Mouse (Mus musculus): ENCODE measurements around the gene Homer2. TPM values are rescaled to one million over a fixed set of nuclear protein-coding genes. Genes with fewer than 3 reads are reported as not detected.

Homer2 gene
- polyA plus RNA-seq, 1 experiment from 2014 or later = 16.4 TPM

- Histone ChIP-seq H3K4me3 (no peak overlapping the region), H3K9ac (no peak overlapping the region), H3K27ac (no peak overlapping the region), H3K36me3 (no peaks in the 10 kb centered on the region), H3K9me3 (no peaks in the 10 kb centered on the region), H3K4me2 (no peak overlapping the region), H3K27me3 (0 out of 2 replicates have a peak, but pooled peaks cover 4% of the 10 kb centered on the region), H3K4me1 (peaks cover 4% of the 10 kb centered on the region; the same call in 1 of the 2 replicates)
- ATAC-seq (ENCODE audit: insufficient number of reproducible peaks, insufficient read depth, low FRiP score, low TSS enrichment, low read depth) = no peak
- 66% methylated on average over 7 of the region's 7 CpGs for WGBS
These were observed 62.6 kb downstream of the Homer2 start for GRCm38 (mm10) chr7:81644551-81645235.

- WGBS = 77% methylated on average over 6 of the region's 6 CpGs
- no peak overlapping the region for H3K27ac ChIP-seq
These were observed 66.2 kb downstream of the Homer2 start for GRCm38 (mm10) chr7:81641101-81641500.

GRCm38 (mm10) chr7:81632586-81632985, 74.7 kb downstream of the Homer2 start:
- H3K36me3 ChIP-seq = 0 out of 2 replicates have a peak, but pooled peaks cover 2% of the 10 kb centered on the region
- H3K27ac ChIP-seq = no peak overlapping the region
- no peaks in the 10 kb centered on the region for H3K27me3 ChIP-seq
- no peaks in the 10 kb centered on the region for H3K4me1 ChIP-seq
- H3K9ac ChIP-seq = no peak overlapping the region
- H3K4me3 ChIP-seq = no peak overlapping the region
- no peaks in the 10 kb centered on the region for H3K9me3 ChIP-seq
- no peak overlapping the region for H3K4me2 ChIP-seq
- WGBS = 72% methylated on average over 6 of the region's 6 CpGs
- ATAC-seq (ENCODE audit: insufficient number of reproducible peaks, insufficient read depth, low FRiP score, low TSS enrichment, low read depth) = no peak

More at GRCm38 (mm10) chr7:81641101-81641500, 66.2 kb downstream of the Homer2 start:
- Histone ChIP-seq H3K4me2 (no peak overlapping the region), H3K9ac (no peak overlapping the region), H3K9me3 (no peaks in the 10 kb centered on the region), H3K36me3 (no peaks in the 10 kb centered on the region), H3K4me3 (no peak overlapping the region), H3K4me1 (peaks cover 4% of the 10 kb centered on the region; the same call in 1 of the 2 replicates), H3K27me3 (no peaks in the 10 kb centered on the region)
- ATAC-seq (ENCODE audit: insufficient number of reproducible peaks, insufficient read depth, low FRiP score, low TSS enrichment, low read depth) = no peak

GRCm38 (mm10) chr7:81631261-81631660, 76.1 kb downstream of the Homer2 start:
- WGBS = 86% methylated on average over 8 of the region's 8 CpGs
- no peak overlapping the region for H3K4me3 ChIP-seq

GRCm38 (mm10) chr7:81626460-81626859, 80.9 kb downstream of the Homer2 start:
- Histone ChIP-seq H3K4me3 (no peak overlapping the region), H3K4me1 (no peaks in the 10 kb centered on the region), H3K36me3 (no peaks in the 10 kb centered on the region), H3K27me3 (no peaks in the 10 kb centered on the region), H3K27ac (no peak overlapping the region), H3K9ac (no peak overlapping the region), H3K9me3 (peaks cover 5% of the 10 kb centered on the region; the same call in 1 of the 2 replicates), H3K4me2 (no peak overlapping the region)
- 73% methylated on average over 2 of the region's 2 CpGs for WGBS
- no peak for ATAC-seq (ENCODE audit: insufficient number of reproducible peaks, insufficient read depth, low FRiP score, low TSS enrichment, low read depth)

More at GRCm38 (mm10) chr7:81631261-81631660, 76.1 kb downstream of the Homer2 start:
- no peak overlapping the region for H3K9ac ChIP-seq
- H3K27me3 ChIP-seq = no peaks in the 10 kb centered on the region
- H3K4me1 ChIP-seq = no peaks in the 10 kb centered on the region
- ATAC-seq (ENCODE audit: insufficient number of reproducible peaks, insufficient read depth, low FRiP score, low TSS enrichment, low read depth) = no peak
- 0 out of 2 replicates have a peak, but pooled peaks cover 2% of the 10 kb centered on the region for H3K36me3 ChIP-seq
- H3K9me3 ChIP-seq = peaks cover 4% of the 10 kb centered on the region; the same call in 1 of the 2 replicates
- H3K4me2 ChIP-seq = no peak overlapping the region
- H3K27ac ChIP-seq = no peak overlapping the region

GRCm38 (mm10) chr7:81623767-81624166, 83.6 kb downstream of the Homer2 start:
- H3K9me3 ChIP-seq = peaks cover 5% of the 10 kb centered on the region; the same call in 1 of the 2 replicates
- H3K27me3 ChIP-seq = no peaks in the 10 kb centered on the region
- no peak for ATAC-seq (ENCODE audit: insufficient number of reproducible peaks, insufficient read depth, low FRiP score, low TSS enrichment, low read depth)
- no peak overlapping the region for H3K9ac ChIP-seq
- H3K4me2 ChIP-seq = no peak overlapping the region
- WGBS = 79% methylated on average over 6 of the region's 6 CpGs
- H3K4me3 ChIP-seq = no peak overlapping the region
- H3K36me3 ChIP-seq = no peaks in the 10 kb centered on the region
- no peaks in the 10 kb centered on the region for H3K4me1 ChIP-seq
- H3K27ac ChIP-seq = no peak overlapping the region

- H3K4me1 ChIP-seq = no peaks in the 10 kb centered on the region
- H3K27ac ChIP-seq = no peak overlapping the region
- no peak overlapping the region for H3K4me2 ChIP-seq
- peaks cover 5% of the 10 kb centered on the region; the same call in 1 of the 2 replicates for H3K9me3 ChIP-seq
- H3K27me3 ChIP-seq = no peaks in the 10 kb centered on the region
- no peak overlapping the region for H3K4me3 ChIP-seq
- ATAC-seq (ENCODE audit: insufficient number of reproducible peaks, insufficient read depth, low FRiP score, low TSS enrichment, low read depth) = no peak
- WGBS = 80% methylated on average over 4 of the region's 4 CpGs
- H3K36me3 ChIP-seq = no peaks in the 10 kb centered on the region
- H3K9ac ChIP-seq = no peak overlapping the region
These were observed 84.5 kb downstream of the Homer2 start for GRCm38 (mm10) chr7:81622793-81623192.

GRCm38 (mm10) chr7:81615031-81615430, 92.3 kb downstream of the Homer2 start:
- no peak overlapping the region for H3K4me3 ChIP-seq
- H3K9ac ChIP-seq = no peak overlapping the region
- no peak overlapping the region for H3K27ac ChIP-seq
- 84% methylated on average over 9 of the region's 9 CpGs for WGBS
- no peak overlapping the region for H3K4me2 ChIP-seq
- ATAC-seq (ENCODE audit: insufficient number of reproducible peaks, insufficient read depth, low FRiP score, low TSS enrichment, low read depth) = no peak
- no peaks in the 10 kb centered on the region for H3K9me3 ChIP-seq
- H3K27me3 ChIP-seq = no peaks in the 10 kb centered on the region
- H3K36me3 ChIP-seq = no peaks in the 10 kb centered on the region
- H3K4me1 ChIP-seq = no peaks in the 10 kb centered on the region

- Histone ChIP-seq H3K9ac (no peak overlapping the region), H3K4me3 (no peak overlapping the region), H3K4me2 (no peak overlapping the region), H3K9me3 (no peaks in the 10 kb centered on the region), H3K4me1 (no peaks in the 10 kb centered on the region), H3K27ac (no peak overlapping the region), H3K27me3 (no peaks in the 10 kb centered on the region), H3K36me3 (no peaks in the 10 kb centered on the region)
- no peak for ATAC-seq (ENCODE audit: insufficient number of reproducible peaks, insufficient read depth, low FRiP score, low TSS enrichment, low read depth)
- 84% methylated on average over 13 of the region's 13 CpGs for WGBS
These were observed 94.3 kb downstream of the Homer2 start for GRCm38 (mm10) chr7:81612856-81613635.

GRCm38 (mm10) chr7:81610125-81610524, 97.2 kb downstream of the Homer2 start:
- no peaks in the 10 kb centered on the region for H3K27me3 ChIP-seq
- H3K4me2 ChIP-seq = no peak overlapping the region
- H3K4me3 ChIP-seq = no peak overlapping the region
- H3K9me3 ChIP-seq = no peaks in the 10 kb centered on the region
- no peak for ATAC-seq (ENCODE audit: insufficient number of reproducible peaks, insufficient read depth, low FRiP score, low TSS enrichment, low read depth)
- H3K9ac ChIP-seq = no peak overlapping the region
- H3K27ac ChIP-seq = no peak overlapping the region
- H3K4me1 ChIP-seq = no peaks in the 10 kb centered on the region
- WGBS = 66% methylated on average over 18 of the region's 18 CpGs
- no peaks in the 10 kb centered on the region for H3K36me3 ChIP-seq

- no peak overlapping the region for H3K4me3 ChIP-seq
- H3K4me2 ChIP-seq = no peak overlapping the region
- 56% methylated on average over 5 of the region's 5 CpGs for WGBS
- no peaks in the 10 kb centered on the region for H3K9me3 ChIP-seq
- H3K9ac ChIP-seq = no peak overlapping the region
- H3K36me3 ChIP-seq = no peaks in the 10 kb centered on the region
- no peak overlapping the region for H3K27ac ChIP-seq
- no peak for ATAC-seq (ENCODE audit: insufficient number of reproducible peaks, insufficient read depth, low FRiP score, low TSS enrichment, low read depth)
- H3K4me1 ChIP-seq = no peaks in the 10 kb centered on the region
- no peaks in the 10 kb centered on the region for H3K27me3 ChIP-seq
These were observed 100.9 kb downstream of the Homer2 start for GRCm38 (mm10) chr7:81606452-81606851.

- H3K4me3 ChIP-seq = no peak overlapping the region
- no peak overlapping the region for H3K9ac ChIP-seq
- no peak overlapping the region for H3K27ac ChIP-seq
- H3K9me3 ChIP-seq = no peaks in the 10 kb centered on the region
- no peaks in the 10 kb centered on the region for H3K4me1 ChIP-seq
- H3K27me3 ChIP-seq = no peaks in the 10 kb centered on the region
- WGBS = 75% methylated on average over 4 of the region's 4 CpGs
- no peak overlapping the region for H3K4me2 ChIP-seq
- no peaks in the 10 kb centered on the region for H3K36me3 ChIP-seq
- ATAC-seq (ENCODE audit: insufficient number of reproducible peaks, insufficient read depth, low FRiP score, low TSS enrichment, low read depth) = no peak
These were observed 101.8 kb downstream of the Homer2 start for GRCm38 (mm10) chr7:81605489-81605888.

Data from embryonic facial prominence, embryonic 13.5 days (tissue).